Comparison of ENCODE assay signal across 8 mouse cellular contexts in the genomic region with DNA sequence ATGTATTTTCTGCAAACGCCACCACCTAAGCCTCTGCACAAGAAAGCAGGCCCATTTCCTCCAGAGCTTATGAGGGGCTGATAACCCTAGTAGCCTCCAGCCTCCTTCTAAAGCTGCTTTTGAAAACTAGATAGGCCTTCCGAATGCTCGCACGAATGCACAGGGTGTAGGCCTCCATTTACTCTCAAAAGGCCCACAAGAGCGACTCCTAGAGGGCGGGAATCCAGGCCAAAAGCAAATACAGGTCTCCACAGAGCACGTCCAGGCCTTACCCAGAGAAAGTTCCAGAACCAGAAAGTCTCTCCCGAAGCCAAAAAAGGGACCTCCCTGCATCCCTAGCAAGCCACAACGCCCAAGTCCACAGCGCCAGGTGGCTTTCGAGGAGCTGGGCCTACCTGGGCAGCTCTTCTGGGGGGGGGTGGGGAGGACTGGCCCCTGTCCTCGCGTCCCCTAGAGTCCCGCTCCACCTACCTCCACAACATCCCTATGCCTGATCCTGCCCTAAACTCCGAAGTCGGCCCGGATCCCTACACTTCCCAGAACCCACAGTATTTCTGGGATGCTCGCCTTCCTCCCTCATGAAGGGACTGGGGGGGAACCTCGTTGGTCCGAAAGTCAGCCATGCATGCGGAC. TPM values are rescaled to one million over a fixed set of nuclear protein-coding genes. Genes with fewer than 3 reads are reported as not detected.
DNase-seq lines count a peak whose midpoint lies in the region; ATAC-seq and TF ChIP-seq lines count a peak whose summit lies in the region.

No protein-coding gene starts in this region.

- no peaks in the 10 kb centered on the region for H3K9me3 ChIP-seq in lung, embryonic 14.5 days (ENCODE audit: low read depth, low read length)
- H3K9me3 ChIP-seq in neural tube, embryonic 15.5 days (replicated peaks): no peaks in the 10 kb centered on the region

- peak overlapping the region; percentile 51 for H3K27ac ChIP-seq in lung, embryonic 14.5 days (ENCODE audit: low read depth)
- peak overlapping the region; percentile 82 for H3K27ac ChIP-seq in neural tube, embryonic 15.5 days (replicated peaks)

- H3K36me3 ChIP-seq in C2C12 (ENCODE audit: control insufficient read depth, insufficient read depth): peaks cover 15% of the 10 kb centered on the region
- peaks cover 23% of the 10 kb centered on the region; the same call in 1 of the 2 replicates for H3K36me3 ChIP-seq in lung, embryonic 14.5 days (ENCODE audit: insufficient read depth)
- H3K36me3 ChIP-seq in neural tube, embryonic 15.5 days: no peaks in the 10 kb centered on the region

- peak overlapping the region; percentile 49 for H3K4me3 ChIP-seq in C2C12 (ENCODE audit: insufficient read depth, poor library complexity, severe bottlenecking)
- H3K4me3 ChIP-seq in lung, embryonic 14.5 days (ENCODE audit: low read depth, low read length): peak overlapping the region; percentile 56
- H3K4me3 ChIP-seq in neural tube, embryonic 15.5 days (replicated peaks): peak overlapping the region; percentile 50

- no peaks in the 10 kb centered on the region for H3K27me3 ChIP-seq in C2C12 (ENCODE audit: control insufficient read depth, insufficient read depth, insufficient read length)
- no peaks in the 10 kb centered on the region for H3K27me3 ChIP-seq in lung, embryonic 14.5 days (ENCODE audit: insufficient read depth, low read length)
- H3K27me3 ChIP-seq in neural tube, embryonic 15.5 days (replicated peaks): no peaks in the 10 kb centered on the region

- H3K4me1 ChIP-seq in lung, embryonic 14.5 days (ENCODE audit: insufficient read depth): no peaks in the 10 kb centered on the region
- peaks cover 36% of the 10 kb centered on the region for H3K4me1 ChIP-seq in neural tube, embryonic 15.5 days

- H3ac ChIP-seq in C2C12 (ENCODE audit: control insufficient read depth, insufficient read length, low read depth): peak overlapping the region; percentile 89

- H3K4me2 ChIP-seq in lung, embryonic 14.5 days: peak overlapping the region; percentile 66
- H3K4me2 ChIP-seq in neural tube, embryonic 15.5 days: peak overlapping the region; percentile 68

- H3K79me2 ChIP-seq in C2C12 (ENCODE audit: control insufficient read depth, insufficient read depth): peaks cover 26% of the 10 kb centered on the region

- DNase-seq in Muller cell, postnatal 12 days (ENCODE audit: inconsistent ontology term): peak; percentile 57
- peak; percentile 33 to 40 for DNase-seq in cerebellum, postnatal 36 days
- DNase-seq in gastrocnemius, postnatal 4 days (ENCODE audit: low spot score in 2 of 2): peak; percentile 22 to 46
- DNase-seq in kidney, adult 18-20 months: peak; percentile 47
- peak; percentile 59 for DNase-seq in lung, embryonic 14.5 days

- H3K79me3 ChIP-seq in C2C12 (ENCODE audit: low read depth): peaks cover 18% of the 10 kb centered on the region

- H3K9ac ChIP-seq in lung, embryonic 14.5 days: peak overlapping the region; percentile 62
- peak overlapping the region; percentile 55 for H3K9ac ChIP-seq in neural tube, embryonic 15.5 days (replicated peaks)

- WGBS in lung, embryonic 14.5 days: 14% methylated on average over 21 of the region's 21 CpGs
- WGBS in neural tube, embryonic 15.5 days: 32% methylated on average over 21 of the region's 21 CpGs

- no peak for TF ChIP-seq CTCF in C2C12 (IDR thresholded peaks at IDR 0.05; ENCODE audit: control insufficient read depth, insufficient read depth, insufficient read length)
- TF ChIP-seq CTCF in lung, embryonic 14.5 days (IDR thresholded peaks at IDR 0.05; ENCODE audit: low read depth): peak; percentile 23; the same call in 1 of the 2 replicates

- ATAC-seq in lung, embryonic 14.5 days (ENCODE audit: insufficient read depth): peak; percentile 55
- ATAC-seq in neural tube, embryonic 15.5 days (ENCODE audit: low FRiP score): peak; percentile 6; the same call in 1 of the 2 replicates
- ATAC-seq in monocyte, adult 5-6 weeks (replicated peaks; ENCODE audit: insufficient number of reproducible peaks, low FRiP score, low TSS enrichment, poor library complexity, severe bottlenecking): no peak

TF ChIP-seq in C2C12, 6 proteins besides CTCF, POLR2A, EP300 and RAD21:
- TF ChIP-seq MYOD1 (IDR thresholded peaks at IDR 0.05; ENCODE audit: control insufficient read depth, insufficient read length, low read depth): no peak
- no peak for TF ChIP-seq MYOG (IDR thresholded peaks at IDR 0.05; ENCODE audit: control insufficient read depth, extremely low read depth, insufficient read length)
- no peak for TF ChIP-seq USF1 (IDR thresholded peaks at IDR 0.05; ENCODE audit: low read depth)
- no peak for TF ChIP-seq MAX (IDR thresholded peaks at IDR 0.05)
- no peak for TF ChIP-seq CEBPB (IDR thresholded peaks at IDR 0.05; ENCODE audit: low read depth)
- no peak for TF ChIP-seq FOSL1 (IDR thresholded peaks at IDR 0.05; ENCODE audit: insufficient read depth, low read length, poor library complexity, severe bottlenecking)
TF ChIP-seq in C2C12: peak in this region for 0.

RNA-seq across cellular contexts. Expression of gene Bcap31, which starts 0.4 kb away (rescaled TPM):
- 185 TPM for polyA plus RNA-seq in C2C12 (2012; fragmentation: generic; extraction: Trizol)
- total RNA-seq in gastrocnemius, postnatal 4 days (2021): 100 to 1,000 TPM in 1 of 2 experiments, 10 to 100 TPM in 1; 99.9 to 104 TPM
- polyA plus RNA-seq in lung, embryonic 14.5 days (2014; fragmentation: Nextera tagmentation; extraction: Ambion mirVana): 235 and 244 TPM in 2 replicates
- 146 and 166 TPM in 2 replicates for polyA plus RNA-seq in neural tube, embryonic 15.5 days (2015; fragmentation: Nextera tagmentation; extraction: Ambion mirVana)
- 223 to 253 TPM (median 241 TPM) in 3 replicates for total RNA-seq in monocyte, adult 5-6 weeks (2017)

RNA-seq across cellular contexts. Expression of gene Abcd1, which starts 0.8 kb away (rescaled TPM):
- polyA plus RNA-seq in C2C12 (2012; fragmentation: generic; extraction: Trizol): 7.6 TPM
- total RNA-seq in gastrocnemius, postnatal 4 days (2021): 10 to 100 TPM; 24.1 to 26.8 TPM
- polyA plus RNA-seq in lung, embryonic 14.5 days (2014; fragmentation: Nextera tagmentation; extraction: Ambion mirVana): 15.5 and 15.6 TPM in 2 replicates
- 13.6 and 15.5 TPM in 2 replicates for polyA plus RNA-seq in neural tube, embryonic 15.5 days (2015; fragmentation: Nextera tagmentation; extraction: Ambion mirVana)
- 23.6 to 41.6 TPM (median 26.6 TPM) in 3 replicates for total RNA-seq in monocyte, adult 5-6 weeks (2017)

RNA-seq across cellular contexts. Expression of gene Plxnb3, which starts 41.3 kb away (rescaled TPM):
- polyA plus RNA-seq in C2C12 (2012; fragmentation: generic; extraction: Trizol): 0.02 TPM
- 1 to 10 TPM; 3.1 to 3.7 TPM for total RNA-seq in gastrocnemius, postnatal 4 days (2021)
- 0.32 and 0.42 TPM in 2 replicates for polyA plus RNA-seq in lung, embryonic 14.5 days (2014; fragmentation: Nextera tagmentation; extraction: Ambion mirVana)
- polyA plus RNA-seq in neural tube, embryonic 15.5 days (2015; fragmentation: Nextera tagmentation; extraction: Ambion mirVana): 0.70 and 0.92 TPM in 2 replicates
- total RNA-seq in monocyte, adult 5-6 weeks (2017): 2.7 to 6.1 TPM (median 3.9 TPM) in 3 replicates

RNA-seq across cellular contexts. Expression of gene Slc6a8, which starts 42.6 kb away (rescaled TPM):
- polyA plus RNA-seq in C2C12 (2012; fragmentation: generic; extraction: Trizol): 62.8 TPM
- total RNA-seq in gastrocnemius, postnatal 4 days (2021): 10 to 100 TPM; 58.9 to 66.2 TPM
- polyA plus RNA-seq in lung, embryonic 14.5 days (2014; fragmentation: Nextera tagmentation; extraction: Ambion mirVana): 7.4 and 10.6 TPM in 2 replicates
- 8.2 TPM in 2 replicates for polyA plus RNA-seq in neural tube, embryonic 15.5 days (2015; fragmentation: Nextera tagmentation; extraction: Ambion mirVana)
- total RNA-seq in monocyte, adult 5-6 weeks (2017): 0.49 TPM in 1 of 3 replicates, not detected in the others

RNA-seq across cellular contexts. Expression of gene Pnck, which starts 55.7 kb away (rescaled TPM):
- polyA plus RNA-seq in C2C12 (2012; fragmentation: generic; extraction: Trizol): 0.06 TPM
- total RNA-seq in gastrocnemius, postnatal 4 days (2021): 10 to 100 TPM; 11.4 to 12.8 TPM
- polyA plus RNA-seq in lung, embryonic 14.5 days (2014; fragmentation: Nextera tagmentation; extraction: Ambion mirVana): 12.0 and 14.0 TPM in 2 replicates
- polyA plus RNA-seq in neural tube, embryonic 15.5 days (2015; fragmentation: Nextera tagmentation; extraction: Ambion mirVana): 156 and 187 TPM in 2 replicates
- 0.97 TPM in 1 of 3 replicates, not detected in the others for total RNA-seq in monocyte, adult 5-6 weeks (2017)
